Mouse (Mus musculus) embryonic fibroblast, embryonic 13.5 days (primary cell): ENCODE measurements around the gene Akap2.

Experiments
- CTCF ChIP-seq: IDR thresholded peaks from 2 replicates; pipeline ENCODE4 v1.5.1; 2011; ENCODE audit warnings: mild to moderate bottlenecking, control low read depth, low read length, moderate library complexity, borderline replicate concordance; ENCODE audit not compliant: insufficient read depth
- POLR2A ChIP-seq: IDR thresholded peaks from 2 replicates; pipeline ENCODE4 v1.6.1; 2011; ENCODE audit warnings: low read depth, mild to moderate bottlenecking, control low read depth, low read length, moderate library complexity

DNA sequence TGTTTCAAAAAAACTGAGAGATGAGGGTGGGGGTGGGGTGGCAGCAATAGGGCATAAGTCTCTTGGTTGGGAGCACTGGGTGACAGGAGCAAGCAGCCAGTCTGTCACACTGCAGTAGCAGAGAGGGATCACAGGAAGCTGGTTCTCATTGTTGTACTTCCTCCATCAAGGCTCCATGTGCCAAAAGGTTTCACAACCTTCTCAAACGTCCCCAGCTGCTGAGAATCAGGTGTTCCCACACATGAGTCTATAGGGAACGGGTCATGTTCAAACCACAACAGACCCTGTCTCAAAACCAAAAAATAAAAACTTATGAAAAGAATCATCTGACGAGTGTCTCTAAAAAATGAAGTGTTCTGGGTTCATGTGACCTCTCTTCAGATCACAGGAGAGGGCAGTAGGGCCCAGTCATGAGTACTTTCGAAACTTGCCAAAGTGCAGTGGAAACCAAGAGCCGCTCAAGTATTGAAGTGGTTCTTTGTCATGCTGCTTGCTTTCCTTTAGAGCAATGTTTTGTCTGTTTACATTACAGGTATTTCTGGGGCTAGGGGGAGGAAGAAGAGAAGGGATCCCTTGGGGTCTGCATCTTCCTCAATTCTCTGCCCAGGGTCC, 213.2 kb downstream of the Akap2 start:
- no peak for TF ChIP-seq CTCF
- no peak for TF ChIP-seq POLR2A
